ENCODE assay signal across 8 mouse cellular contexts in the genomic region with DNA sequence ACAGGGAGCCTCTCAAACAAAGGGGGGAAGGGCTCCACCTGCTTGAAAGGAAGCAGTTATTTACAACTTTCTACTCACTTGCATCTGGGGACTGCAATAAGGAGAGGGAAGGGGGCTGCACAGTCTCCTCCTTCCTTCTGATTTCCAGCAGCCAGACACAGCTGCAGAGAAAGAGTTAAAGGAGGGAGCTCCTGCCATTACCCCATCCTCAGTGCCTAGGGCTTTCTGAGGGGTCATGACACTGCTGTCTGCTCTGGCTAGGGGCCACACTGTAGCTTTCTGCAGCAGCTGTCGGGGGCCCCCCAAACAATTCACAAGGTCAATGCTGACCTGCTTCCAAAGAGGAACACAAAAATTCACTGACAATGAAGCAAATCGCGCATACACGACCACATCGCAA. TPM values are rescaled to one million over a fixed set of nuclear protein-coding genes. Genes with fewer than 3 reads are reported as not detected.
DNase-seq lines count a peak whose midpoint lies in the region; ATAC-seq lines count a peak whose summit lies in the region.

No protein-coding gene starts in this region.

- 5% methylated on average over 5 of the region's 5 CpGs for WGBS in heart, embryonic 15.5 days
- WGBS in embryonic facial prominence, embryonic 10.5 days = 13% methylated on average over 5 of the region's 5 CpGs
- 27% methylated on average over 5 of the region's 5 CpGs for WGBS in hindbrain, embryonic 13.5 days
- 12% methylated on average over 5 of the region's 5 CpGs for WGBS in midbrain, embryonic 15.5 days

- peak overlapping the region; percentile 32 for H3K4me3 ChIP-seq in heart, embryonic 15.5 days
- H3K4me3 ChIP-seq in embryonic facial prominence, embryonic 10.5 days = peak overlapping the region; percentile 57
- H3K4me3 ChIP-seq in hindbrain, embryonic 13.5 days = peak overlapping the region; percentile 45
- H3K4me3 ChIP-seq in midbrain, embryonic 15.5 days = peak overlapping the region; percentile 47

- intact Hi-C loops in heart, postnatal 14 days (cut with DNase I) = no loop called here

- H3K27ac ChIP-seq in heart, embryonic 15.5 days = no peak overlapping the region
- H3K27ac ChIP-seq in embryonic facial prominence, embryonic 10.5 days (replicated peaks) = peak overlapping the region; percentile 63; the same call in 1 of the 2 replicates
- H3K27ac ChIP-seq in hindbrain, embryonic 13.5 days = peak overlapping the region; percentile 76
- H3K27ac ChIP-seq in midbrain, embryonic 15.5 days = peak overlapping the region; percentile 79

- no peaks in the 10 kb centered on the region for H3K4me1 ChIP-seq in heart, embryonic 15.5 days (replicated peaks)
- H3K4me1 ChIP-seq in embryonic facial prominence, embryonic 10.5 days = peaks cover 8% of the 10 kb centered on the region
- H3K4me1 ChIP-seq in hindbrain, embryonic 13.5 days (replicated peaks) = peaks cover 3% of the 10 kb centered on the region; the same call in 1 of the 2 replicates
- no peaks in the 10 kb centered on the region for H3K4me1 ChIP-seq in midbrain, embryonic 15.5 days

- H3K36me3 ChIP-seq in heart, embryonic 15.5 days = no peaks in the 10 kb centered on the region
- H3K36me3 ChIP-seq in embryonic facial prominence, embryonic 10.5 days (replicated peaks) = no peaks in the 10 kb centered on the region
- no peaks in the 10 kb centered on the region for H3K36me3 ChIP-seq in hindbrain, embryonic 13.5 days
- H3K36me3 ChIP-seq in midbrain, embryonic 15.5 days (replicated peaks) = no peaks in the 10 kb centered on the region

- H3K9me3 ChIP-seq in heart, embryonic 15.5 days (replicated peaks) = no peaks in the 10 kb centered on the region
- no peaks in the 10 kb centered on the region for H3K9me3 ChIP-seq in embryonic facial prominence, embryonic 10.5 days
- H3K9me3 ChIP-seq in hindbrain, embryonic 13.5 days = no peaks in the 10 kb centered on the region
- no peaks in the 10 kb centered on the region for H3K9me3 ChIP-seq in midbrain, embryonic 15.5 days

- no peak for DNase-seq in heart, postnatal 14 days
- peak; percentile 31 for DNase-seq in embryonic facial prominence, embryonic 10.5 days (ENCODE audit: low spot score)
- DNase-seq in urinary bladder, postnatal 14 days (ENCODE audit: low spot score) = no peak
- DNase-seq in layer of hippocampus, postnatal 14 days (ENCODE audit: low spot score in 2 of 2) = no peak

- peak overlapping the region; percentile 48 for H3K4me2 ChIP-seq in heart, embryonic 15.5 days
- peak overlapping the region; percentile 56 for H3K4me2 ChIP-seq in hindbrain, embryonic 13.5 days
- H3K4me2 ChIP-seq in midbrain, embryonic 15.5 days = peak overlapping the region; percentile 51

- no peak overlapping the region for H3K9ac ChIP-seq in heart, embryonic 15.5 days
- H3K9ac ChIP-seq in hindbrain, embryonic 13.5 days = peak overlapping the region; percentile 68
- peak overlapping the region; percentile 53 for H3K9ac ChIP-seq in midbrain, embryonic 15.5 days

- ATAC-seq in heart, embryonic 15.5 days (replicated peaks; ENCODE audit: insufficient number of reproducible peaks, insufficient read depth, low FRiP score, low read depth) = no peak
- ATAC-seq in hindbrain, embryonic 13.5 days (ENCODE audit: low FRiP score) = peak; percentile 79
- peak; percentile 68 for ATAC-seq in midbrain, embryonic 15.5 days (replicated peaks)
- no peak for ATAC-seq in erythroblast, adult 5-6 weeks (replicated peaks; ENCODE audit: low FRiP score, poor library complexity, severe bottlenecking)

- peaks cover 8% of the 10 kb centered on the region; the same call in 1 of the 2 replicates for H3K27me3 ChIP-seq in heart, embryonic 15.5 days
- peaks cover 25% of the 10 kb centered on the region for H3K27me3 ChIP-seq in embryonic facial prominence, embryonic 10.5 days (replicated peaks; ENCODE audit: low read depth, poor library complexity, severe bottlenecking)
- no peaks in the 10 kb centered on the region for H3K27me3 ChIP-seq in hindbrain, embryonic 13.5 days
- no peaks in the 10 kb centered on the region for H3K27me3 ChIP-seq in midbrain, embryonic 15.5 days (replicated peaks)

RNA-seq across cellular contexts. Expression of gene Gabra3, which starts 1.3 kb away (rescaled TPM):
- polyA plus RNA-seq in heart, embryonic 15.5 days (2015; fragmentation: Nextera tagmentation; extraction: Ambion mirVana) = 1.4 and 2.3 TPM in 2 replicates
- total RNA-seq in heart, postnatal 14 days (2021) = under 1 TPM; 0.29 to 0.37 TPM
- 1.9 and 2.5 TPM in 2 replicates for polyA plus RNA-seq in embryonic facial prominence, embryonic 10.5 days (2016; fragmentation: Nextera tagmentation; extraction: Ambion mirVana)
- polyA plus RNA-seq in hindbrain, embryonic 13.5 days (2015; fragmentation: Nextera tagmentation; extraction: Ambion mirVana) = 19.8 and 19.9 TPM in 2 replicates
- 44.2 and 48.3 TPM in 2 replicates for polyA plus RNA-seq in midbrain, embryonic 15.5 days (2015; fragmentation: Nextera tagmentation; extraction: Ambion mirVana)
- total RNA-seq in layer of hippocampus, postnatal 14 days (2021) = 10 to 100 TPM; 26.5 to 35.4 TPM
- total RNA-seq in erythroblast, adult 5-6 weeks (2015; ENCODE audit: low replicate concordance) = not detected in 2 replicates
- total RNA-seq in erythroblast, adult 5-6 weeks (2017; ENCODE audit: low replicate concordance) = not detected in 2 replicates

Comparison
In these comparisons a context has a peak if more than half of its experiments do, and no peak if none do; other contexts are left out.
1. ATAC-seq: peak in hindbrain, embryonic 13.5 days (single experiment) and midbrain, embryonic 15.5 days (single experiment); none in heart, embryonic 15.5 days (single experiment) and erythroblast, adult 5-6 weeks (single experiment).
2. Peak in every context shown above with its lines, with median percentiles within 50 percentile points of each other: H3K4me2 ChIP-seq and H3K4me3 ChIP-seq.